Mouse (Mus musculus) erythroblast, embryonic 14.5 days (primary cell): ENCODE results near the gene Pgghg. TPM values are rescaled to one million over a fixed set of nuclear protein-coding genes. Genes with fewer than 3 reads are reported as not detected.

Experiments
- H3K27me3 ChIP-seq: 2 replicates; pipeline ENCODE4 v1.6.1; 2012; ENCODE audit warnings: inconsistent platforms; ENCODE audit not compliant: control insufficient read depth
- H3K36me3 ChIP-seq: 2 replicates; pipeline ENCODE4 v1.6.1; 2012; ENCODE audit warnings: mild to moderate bottlenecking, inconsistent platforms; ENCODE audit not compliant: control insufficient read depth
- H3K4me1 ChIP-seq: 2 replicates; pipeline ENCODE4 v1.6.1; 2012; ENCODE audit warnings: inconsistent platforms; ENCODE audit not compliant: control insufficient read depth
- H3K4me3 ChIP-seq: replicated peaks from 2 replicates; pipeline ENCODE3; 2012; ENCODE audit warnings: moderate library complexity, mild to moderate bottlenecking, inconsistent platforms
- H3K9me3 ChIP-seq: 2 replicates; pipeline ENCODE4 v1.6.1; 2012; ENCODE audit warnings: low read length, inconsistent platforms, mixed read lengths; ENCODE audit not compliant: control insufficient read depth
- GATA1 ChIP-seq: IDR thresholded peaks from 2 replicates; pipeline ENCODE4 v1.6.1; 2012; ENCODE audit warnings: low read length, inconsistent platforms, mixed read lengths
- TAL1 ChIP-seq: IDR thresholded peaks from 3 replicates; pipeline ENCODE4 v1.6.1; 2012; ENCODE audit warnings: low read length, inconsistent platforms, mixed read lengths
- polyA plus RNA-seq: library from polyadenylated mRNA; stranded (reverse); fragments of >175 nt; gene quantifications from 2 replicates; pipeline ENCODE4 v1.2.3, GENCODE M21; 2012

Pgghg gene
- 0.05 and 0.32 TPM in 2 replicates for polyA plus RNA-seq

DNA sequence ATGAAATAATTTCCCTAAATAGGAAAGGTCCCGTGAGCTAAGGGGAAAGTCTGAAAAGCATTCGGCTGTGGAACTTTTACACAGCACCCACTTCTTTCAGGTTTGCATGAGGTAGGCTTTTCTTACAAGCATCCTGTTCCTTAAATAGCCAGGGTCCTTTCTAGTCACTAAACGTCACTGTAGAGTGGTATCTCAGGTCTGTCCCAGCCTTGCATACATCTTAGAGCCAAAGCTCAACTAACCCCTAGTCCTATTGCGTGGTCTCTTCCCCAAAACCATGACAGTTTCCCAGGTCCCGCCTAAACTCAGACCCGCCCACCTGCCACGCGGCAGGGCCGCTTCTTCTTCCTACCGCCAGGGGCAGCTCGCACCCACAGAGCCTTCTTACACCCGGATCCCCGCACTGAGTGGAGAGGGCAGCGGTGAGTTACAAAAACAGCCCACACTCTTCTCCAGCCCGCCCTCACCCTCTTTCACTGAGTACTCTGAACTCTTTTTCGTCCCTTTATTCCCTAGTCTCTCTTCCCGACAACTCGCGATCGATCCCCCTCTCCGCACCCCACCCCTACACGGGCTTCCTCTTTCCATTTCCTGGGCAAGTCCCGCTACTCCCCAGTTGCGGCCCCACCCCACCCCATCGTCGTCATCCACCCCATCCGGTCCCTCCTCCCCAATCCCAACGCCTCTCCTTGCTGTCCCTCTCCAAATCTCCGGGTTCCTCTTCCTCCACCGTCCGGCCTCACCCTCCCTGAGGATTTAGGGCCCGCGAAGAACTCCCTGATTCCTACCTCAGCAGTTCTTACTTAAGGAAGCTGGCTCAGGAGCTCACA is at the start of gene Pgghg:
TSS of gene Pgghg (plus strand) at position 170 of the 830 bp plus-strand sequence.
- H3K4me1 ChIP-seq: peaks cover 14% of the 10 kb centered on the region
- TF ChIP-seq GATA1 (no peak), TAL1 (no peak)
- H3K27me3 ChIP-seq: peaks cover 7% of the 10 kb centered on the region
- H3K36me3 ChIP-seq: peaks cover 13% of the 10 kb centered on the region; the same call in 1 of the 2 replicates
- H3K9me3 ChIP-seq: no peaks in the 10 kb centered on the region
- peak within 1 kb of the TSS; percentile 71 for H3K4me3 ChIP-seq

DNA sequence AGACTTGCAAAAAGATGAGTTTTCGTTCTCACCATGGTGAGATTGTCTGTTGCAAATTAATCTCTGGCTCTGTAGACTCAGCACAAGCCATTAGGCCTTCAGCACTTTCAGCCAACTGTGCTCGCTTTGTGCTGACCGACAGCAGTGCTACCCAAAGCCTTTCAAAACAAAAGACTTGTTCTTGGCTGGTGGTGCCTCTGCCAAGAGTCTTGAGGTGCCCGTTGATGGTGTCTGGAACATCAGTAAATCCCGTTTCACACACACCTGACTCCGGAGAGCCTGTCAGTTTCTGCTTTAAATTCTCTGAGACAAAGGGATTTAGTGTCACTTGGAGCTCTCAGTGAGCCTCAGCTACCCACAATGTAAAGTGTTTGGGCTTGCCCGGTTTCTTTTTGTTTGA is 47.2 kb upstream of the Pgghg start:
- Histone ChIP-seq H3K9me3 (no peaks in the 10 kb centered on the region), H3K4me1 (no peaks in the 10 kb centered on the region), H3K27me3 (no peaks in the 10 kb centered on the region), H3K4me3 (no peak overlapping the region), H3K36me3 (peaks cover 87% of the 10 kb centered on the region)
- TF ChIP-seq GATA1 (no peak), TAL1 (no peak)

DNA sequence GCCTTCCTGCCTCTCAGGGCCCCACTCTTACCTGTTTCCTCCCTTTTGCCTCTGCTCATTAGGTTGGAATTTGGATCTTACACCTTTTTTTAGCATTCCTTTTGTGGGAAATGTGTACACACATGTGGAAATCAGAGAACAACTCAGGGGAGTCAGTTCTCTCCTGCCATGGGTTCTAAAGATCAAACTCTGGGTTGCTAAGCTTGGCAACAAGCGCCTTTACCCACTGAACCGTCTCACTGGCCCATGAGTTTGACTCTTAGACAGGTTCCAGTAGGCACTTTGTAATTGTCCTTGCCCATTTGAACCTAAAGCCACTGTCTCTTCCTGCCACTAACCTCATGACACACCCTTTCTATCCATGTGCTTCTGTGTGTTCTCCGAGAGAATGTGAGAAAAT is 46.6 kb upstream of the Pgghg start:
- Histone ChIP-seq H3K36me3 (peaks cover 87% of the 10 kb centered on the region), H3K4me1 (no peaks in the 10 kb centered on the region), H3K27me3 (no peaks in the 10 kb centered on the region), H3K4me3 (no peak overlapping the region), H3K9me3 (no peaks in the 10 kb centered on the region)
- TF ChIP-seq TAL1 (no peak), GATA1 (no peak)

DNA sequence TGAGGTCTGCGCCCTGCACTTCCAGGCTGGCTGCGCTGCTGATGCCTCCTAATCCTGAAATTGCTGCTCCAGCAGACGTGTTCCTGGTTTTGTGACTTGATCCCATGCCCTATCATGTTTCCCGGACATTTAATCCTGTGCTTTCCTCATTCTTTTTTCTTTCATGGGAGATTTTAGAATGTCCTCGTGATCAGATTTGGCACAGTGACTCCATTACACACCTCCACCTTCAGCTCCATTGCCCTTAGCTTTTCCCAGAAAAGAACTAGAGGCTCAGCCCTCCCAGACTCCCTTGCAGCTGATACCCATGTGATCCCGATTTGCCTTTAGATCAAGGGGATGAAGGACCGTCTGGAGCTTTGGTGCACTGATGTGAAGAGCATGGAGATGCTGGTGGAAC is 43.3 kb upstream of the Pgghg start:
- no peaks in the 10 kb centered on the region for H3K4me1 ChIP-seq
- H3K9me3 ChIP-seq: no peaks in the 10 kb centered on the region
- H3K4me3 ChIP-seq: no peak overlapping the region
- no peak for TF ChIP-seq TAL1
- no peak for TF ChIP-seq GATA1
- no peaks in the 10 kb centered on the region for H3K27me3 ChIP-seq
- H3K36me3 ChIP-seq: peaks cover 67% of the 10 kb centered on the region

DNA sequence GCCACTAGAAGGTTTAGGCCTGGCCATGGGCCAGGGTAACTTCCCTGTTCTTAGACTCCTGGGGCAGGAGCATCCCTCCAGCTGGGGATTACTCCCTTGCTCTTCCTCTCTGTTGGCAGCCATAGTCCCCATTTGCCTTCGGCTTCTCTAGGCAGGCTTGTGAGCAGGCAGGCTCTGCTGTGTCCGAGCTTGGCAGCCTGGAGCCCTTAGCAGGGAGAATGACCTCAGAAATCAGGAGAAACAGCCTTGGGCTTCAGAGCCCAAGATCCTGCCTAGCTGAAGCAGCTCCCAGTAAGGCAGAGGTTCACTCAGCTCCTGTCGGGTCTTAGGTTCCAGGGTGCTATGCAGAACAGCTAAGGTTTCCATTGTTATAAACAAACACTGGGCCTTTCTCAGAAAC is 42.1 kb upstream of the Pgghg start:
- H3K9me3 ChIP-seq: no peaks in the 10 kb centered on the region
- no peaks in the 10 kb centered on the region for H3K27me3 ChIP-seq
- no peak for TF ChIP-seq TAL1
- no peak for TF ChIP-seq GATA1
- H3K4me1 ChIP-seq: peaks cover 1% of the 10 kb centered on the region; the same call in 1 of the 2 replicates
- peaks cover 54% of the 10 kb centered on the region for H3K36me3 ChIP-seq
- no peak overlapping the region for H3K4me3 ChIP-seq

DNA sequence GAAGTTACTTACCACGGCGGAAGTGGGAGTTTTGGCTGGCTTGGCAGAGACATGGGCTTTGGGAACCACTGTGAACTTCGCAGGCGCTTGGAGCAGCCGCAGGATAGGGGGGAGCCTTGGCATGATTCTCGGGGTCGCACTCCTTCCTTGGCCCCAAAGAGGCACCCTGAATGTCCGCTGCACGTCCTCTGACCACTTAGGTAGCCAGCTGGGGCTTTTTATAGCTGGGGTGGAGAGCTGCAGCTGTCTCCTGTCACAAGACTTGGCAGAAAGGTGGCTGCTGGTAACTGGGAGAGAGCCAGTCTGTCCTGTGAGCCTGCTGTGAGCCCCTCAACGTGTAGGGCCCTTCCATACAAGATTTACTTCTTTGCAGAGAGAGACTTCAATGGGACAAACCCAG is 41.0 kb upstream of the Pgghg start, which contains the start of gene Cox8b:
TSS of gene Cox8b (minus strand) at position 227 of the 400 bp plus-strand sequence.
- TF ChIP-seq TAL1: no peak
- no peak for TF ChIP-seq GATA1
- peaks cover 45% of the 10 kb centered on the region for H3K36me3 ChIP-seq

DNA sequence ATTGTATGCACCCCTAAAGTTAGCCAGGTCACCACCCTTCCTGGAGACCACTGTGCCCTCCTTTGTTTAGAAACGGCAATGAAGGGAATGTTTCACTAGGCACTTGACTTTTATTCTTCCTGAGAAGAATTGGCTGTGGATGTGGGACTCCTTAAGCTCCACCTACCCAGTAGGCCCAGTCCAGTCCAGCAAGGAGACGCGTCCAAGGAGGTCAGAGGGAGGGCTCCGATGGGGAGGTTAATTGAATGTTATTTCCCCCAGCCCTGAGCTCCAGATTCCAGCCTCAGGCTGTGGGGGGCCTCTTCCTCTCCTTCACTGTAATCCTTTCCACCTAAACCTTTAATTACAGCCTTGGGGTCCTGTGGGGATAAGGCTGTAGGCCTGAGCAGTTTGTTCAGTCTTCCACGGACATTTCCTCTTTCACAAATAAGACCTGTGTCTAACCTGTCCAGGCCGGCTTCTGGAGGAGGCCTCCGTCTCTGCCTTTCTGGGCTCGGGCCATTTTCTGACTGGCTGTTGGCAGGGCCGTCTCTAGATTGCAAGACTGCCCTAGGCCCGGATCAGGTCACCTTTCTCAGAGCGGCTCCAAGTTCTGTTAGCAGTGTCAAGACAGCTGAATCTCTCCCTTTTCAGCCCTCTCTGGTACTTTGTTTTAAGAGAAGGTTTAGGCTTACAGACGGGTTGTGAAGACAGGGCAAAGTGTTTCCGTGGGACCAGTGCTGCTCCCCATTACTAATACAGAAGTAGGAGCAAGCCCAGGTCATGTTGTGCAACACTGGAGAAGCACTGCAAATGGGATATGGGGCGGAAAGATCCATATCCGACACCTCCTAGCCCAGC is 38.9 kb upstream of the Pgghg start:
- Histone ChIP-seq H3K4me3 (no peak overlapping the region), H3K4me1 (peaks cover 1% of the 10 kb centered on the region; the same call in 1 of the 2 replicates), H3K36me3 (peaks cover 26% of the 10 kb centered on the region), H3K9me3 (no peaks in the 10 kb centered on the region), H3K27me3 (no peaks in the 10 kb centered on the region)
- TF ChIP-seq GATA1: no peak
- no peak for TF ChIP-seq TAL1

More for the DNA sequence above, 41.0 kb upstream of the Pgghg start, which contains the start of gene Cox8b:
- Histone ChIP-seq H3K4me1 (peaks cover 1% of the 10 kb centered on the region; the same call in 1 of the 2 replicates), H3K4me3 (no peak within 1 kb of the TSS), H3K27me3 (no peaks in the 10 kb centered on the region), H3K9me3 (no peaks in the 10 kb centered on the region)

DNA sequence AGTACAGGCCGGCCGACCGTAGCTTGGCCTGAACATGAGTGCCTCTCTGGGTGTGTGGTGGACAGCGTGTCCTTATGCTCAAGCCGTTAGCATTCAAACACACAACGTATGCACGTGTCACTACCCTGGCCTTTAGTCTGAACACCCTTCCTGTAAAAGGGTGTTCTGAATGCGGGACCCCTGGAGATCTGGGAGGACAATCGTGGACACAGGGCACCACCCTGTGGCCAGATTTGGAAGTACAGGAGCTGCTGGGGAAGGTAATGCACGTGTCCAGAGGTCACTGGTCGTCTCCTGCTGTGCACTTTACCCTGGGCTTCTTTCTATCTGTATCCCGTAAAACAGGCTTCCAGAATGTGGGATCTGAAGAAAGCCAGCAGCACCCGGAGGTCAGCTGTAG is 38.0 kb upstream of the Pgghg start:
- Histone ChIP-seq H3K4me3 (no peak overlapping the region), H3K9me3 (no peaks in the 10 kb centered on the region), H3K36me3 (peaks cover 17% of the 10 kb centered on the region), H3K4me1 (peaks cover 1% of the 10 kb centered on the region; the same call in 1 of the 2 replicates), H3K27me3 (no peaks in the 10 kb centered on the region)
- TF ChIP-seq TAL1: no peak
- no peak for TF ChIP-seq GATA1

DNA sequence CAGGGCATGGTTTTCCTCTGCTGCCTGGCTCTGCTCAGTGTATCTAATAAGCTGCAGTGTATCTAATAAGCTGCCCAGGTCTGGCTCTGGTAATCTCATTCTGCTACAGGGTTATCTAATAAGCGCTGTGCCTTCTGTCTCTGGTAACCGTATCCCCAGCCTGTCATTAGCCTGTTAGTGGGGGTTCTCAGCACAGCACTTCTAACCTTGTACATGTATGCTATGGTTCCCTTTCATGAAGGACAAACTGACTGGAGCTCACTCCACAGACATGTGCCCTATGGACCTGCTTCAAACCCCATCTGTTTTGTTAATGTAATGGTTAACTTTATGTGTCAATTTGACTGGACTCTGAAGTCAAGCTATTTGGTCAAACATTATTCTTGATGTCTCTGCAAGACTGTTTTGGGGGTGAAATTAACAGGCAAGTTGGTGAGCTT is 35.5 kb upstream of the Pgghg start:
- Histone ChIP-seq H3K4me1 (peaks cover 8% of the 10 kb centered on the region), H3K27me3 (peaks cover 3% of the 10 kb centered on the region), H3K4me3 (peak overlapping the region; percentile 43), H3K9me3 (no peaks in the 10 kb centered on the region), H3K36me3 (no peaks in the 10 kb centered on the region)
- no peak for TF ChIP-seq TAL1
- no peak for TF ChIP-seq GATA1
